In the genomic region with DNA sequence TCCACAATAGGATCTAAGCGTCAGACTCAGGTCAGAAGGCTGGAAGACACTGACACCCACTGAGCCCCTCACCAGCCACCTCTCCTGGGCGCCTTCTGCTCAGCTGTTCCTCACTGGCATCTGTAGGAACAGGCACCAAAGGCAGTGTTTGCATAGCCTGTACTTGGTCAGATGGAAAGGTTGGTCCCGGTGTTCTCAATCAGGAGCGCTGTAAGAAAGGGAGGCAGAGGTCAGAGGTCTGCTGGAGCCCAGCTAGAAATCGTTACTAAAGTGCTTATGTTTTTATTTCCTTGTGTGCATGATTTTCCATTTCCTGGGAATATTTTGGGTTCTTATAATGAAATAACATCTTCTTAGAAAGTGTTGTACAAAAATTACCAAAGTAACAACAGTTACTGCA, we compare ENCODE assay signal across 18 mouse cellular contexts. TPM values are rescaled to one million over a fixed set of nuclear protein-coding genes. Genes with fewer than 3 reads are reported as not detected.
DNase-seq lines count a peak whose midpoint lies in the region; ATAC-seq lines count a peak whose summit lies in the region.
"Had no signal": no experiment of that assay in that cellular context is flagged by ENCODE, and none has a peak within 500 bp of the region (broad histone marks: within the 10 kb centered on the region; RNA-seq: fewer than 3 reads in every experiment).

No protein-coding gene starts in this region.

- H3K27ac ChIP-seq in heart, embryonic 12.5 days (ENCODE audit: poor library complexity, severe bottlenecking) = no peak overlapping the region; the same call in 1 of the 2 replicates
- no peak overlapping the region for H3K27ac ChIP-seq in heart, embryonic 11.5 days (ENCODE audit: low read depth, low read length)
- H3K27ac ChIP-seq in kidney, embryonic 15.5 days = peak overlapping the region; percentile 7; the same call in 1 of the 2 replicates
- H3K27ac ChIP-seq in neural tube, embryonic 13.5 days (replicated peaks) = 0 out of 2 replicates have a peak overlapping the region, but pooled peaks have one; percentile 28
- H3K27ac ChIP-seq: liver, embryonic 14.5 days; stomach, embryonic 15.5 days had no signal

- H3K9ac ChIP-seq in heart, embryonic 12.5 days = peak overlapping the region; percentile 52
- no peak overlapping the region for H3K9ac ChIP-seq in heart, embryonic 11.5 days (ENCODE audit: low read depth, low read length)
- peak overlapping the region; percentile 24; the same call in 1 of the 2 replicates for H3K9ac ChIP-seq in kidney, embryonic 15.5 days
- no peak overlapping the region for H3K9ac ChIP-seq in neural tube, embryonic 13.5 days
- H3K9ac ChIP-seq: liver, embryonic 14.5 days; stomach, embryonic 15.5 days had no signal

- H3K9me3 ChIP-seq in heart, embryonic 12.5 days (replicated peaks) = no peaks in the 10 kb centered on the region
- no peaks in the 10 kb centered on the region for H3K9me3 ChIP-seq in heart, embryonic 11.5 days (replicated peaks; ENCODE audit: control insufficient read depth, low read length)
- no peaks in the 10 kb centered on the region for H3K9me3 ChIP-seq in kidney, embryonic 15.5 days (replicated peaks)
- no peaks in the 10 kb centered on the region for H3K9me3 ChIP-seq in neural tube, embryonic 13.5 days
- H3K9me3 ChIP-seq: embryonic facial prominence, embryonic 13.5 days; stomach, embryonic 15.5 days had no signal

- peak; percentile 7 for DNase-seq in cerebellum, adult 11-12 months
- no peak for DNase-seq in cerebellum, adult 9-10 months
- no peak for DNase-seq in kidney, adult 9 months
- no peak for DNase-seq in neural tube, embryonic 10.5 days (ENCODE audit: extremely low spot score, low spot score)
- DNase-seq: adrenal gland, adult 2 months; cerebellum, adult 8-10 months; gastrocnemius, postnatal 10 days; heart, adult 18-20 months; kidney, adult 8-10 months; midbrain, embryonic 14.5 days; retina, postnatal 1 day had no signal

- H3K36me3 ChIP-seq in heart, embryonic 12.5 days = peaks cover 43% of the 10 kb centered on the region
- H3K36me3 ChIP-seq in heart, embryonic 11.5 days (ENCODE audit: control insufficient read depth, insufficient read depth, low read length) = peaks cover 23% of the 10 kb centered on the region
- peaks cover 44% of the 10 kb centered on the region for H3K36me3 ChIP-seq in kidney, embryonic 15.5 days
- peaks cover 41% of the 10 kb centered on the region for H3K36me3 ChIP-seq in neural tube, embryonic 13.5 days

- H3K4me3 ChIP-seq in heart, embryonic 12.5 days = no peak overlapping the region
- no peak overlapping the region for H3K4me3 ChIP-seq in heart, embryonic 11.5 days (ENCODE audit: low read depth, low read length)
- H3K4me3 ChIP-seq in kidney, embryonic 15.5 days (replicated peaks) = no peak overlapping the region
- H3K4me3 ChIP-seq in neural tube, embryonic 13.5 days = no peak overlapping the region
- H3K4me3 ChIP-seq: embryonic facial prominence, embryonic 13.5 days; stomach, embryonic 15.5 days had no signal

- H3K27me3 ChIP-seq in heart, embryonic 12.5 days (replicated peaks) = no peaks in the 10 kb centered on the region
- H3K27me3 ChIP-seq in heart, embryonic 11.5 days (ENCODE audit: control insufficient read depth, insufficient read depth, low read length) = no peaks in the 10 kb centered on the region
- no peaks in the 10 kb centered on the region for H3K27me3 ChIP-seq in kidney, embryonic 15.5 days
- no peaks in the 10 kb centered on the region for H3K27me3 ChIP-seq in neural tube, embryonic 13.5 days
- H3K27me3 ChIP-seq: embryonic facial prominence, embryonic 13.5 days; stomach, embryonic 15.5 days had no signal

- no peak for ATAC-seq in heart, embryonic 12.5 days (ENCODE audit: insufficient number of reproducible peaks, low FRiP score)
- no peak for ATAC-seq in heart, embryonic 11.5 days (replicated peaks; ENCODE audit: insufficient number of reproducible peaks, low FRiP score, low TSS enrichment)
- ATAC-seq in kidney, embryonic 15.5 days (replicated peaks; ENCODE audit: low FRiP score) = no peak
- no peak for ATAC-seq in neural tube, embryonic 13.5 days (ENCODE audit: low read depth)

- WGBS in heart, embryonic 12.5 days = 62% methylated on average over 5 of the region's 5 CpGs
- 59% methylated on average over 5 of the region's 5 CpGs for WGBS in heart, embryonic 11.5 days (ENCODE audit: insufficient replicate concordance)
- WGBS in kidney, embryonic 15.5 days = 24% methylated on average over 5 of the region's 5 CpGs
- WGBS in neural tube, embryonic 13.5 days = 52% methylated on average over 5 of the region's 5 CpGs

- no peak overlapping the region for H3K4me2 ChIP-seq in heart, embryonic 12.5 days
- no peak overlapping the region for H3K4me2 ChIP-seq in heart, embryonic 11.5 days
- H3K4me2 ChIP-seq in kidney, embryonic 15.5 days = no peak overlapping the region
- no peak overlapping the region for H3K4me2 ChIP-seq in neural tube, embryonic 13.5 days
- H3K4me2 ChIP-seq: embryonic facial prominence, embryonic 13.5 days; stomach, embryonic 15.5 days had no signal

- H3K4me1 ChIP-seq in heart, embryonic 12.5 days (replicated peaks) = peaks cover 32% of the 10 kb centered on the region
- peaks cover 25% of the 10 kb centered on the region for H3K4me1 ChIP-seq in heart, embryonic 11.5 days (ENCODE audit: control insufficient read depth, insufficient read depth, low read length)
- peaks cover 36% of the 10 kb centered on the region for H3K4me1 ChIP-seq in kidney, embryonic 15.5 days
- peaks cover 46% of the 10 kb centered on the region for H3K4me1 ChIP-seq in neural tube, embryonic 13.5 days (replicated peaks)

RNA-seq across cellular contexts. Expression of gene A3galt2, which starts 13.3 kb away (rescaled TPM):
- polyA plus RNA-seq in heart, embryonic 12.5 days (2016; fragmentation: Nextera tagmentation; extraction: Ambion mirVana) = 0.09 TPM in 2 replicates
- 0.11 and 0.20 TPM in 2 replicates for polyA plus RNA-seq in heart, embryonic 11.5 days (2014; fragmentation: Nextera tagmentation; extraction: Ambion mirVana)
- 0.22 and 0.28 TPM in 2 replicates for polyA plus RNA-seq in kidney, embryonic 15.5 days (2015; fragmentation: Nextera tagmentation; extraction: Ambion mirVana)
- 0.46 and 0.70 TPM in 2 replicates for polyA plus RNA-seq in neural tube, embryonic 13.5 days (2015; fragmentation: Nextera tagmentation; extraction: Ambion mirVana)

Comparison
In these comparisons a context has a peak if more than half of its experiments do, and no peak if none do; other contexts are left out.
1. H3K9ac ChIP-seq: peak in heart, embryonic 12.5 days (single experiment) and kidney, embryonic 15.5 days (single experiment); none in heart, embryonic 11.5 days (single experiment) and neural tube, embryonic 13.5 days (single experiment).
2. H3K27ac ChIP-seq: peak in kidney, embryonic 15.5 days (single experiment) and neural tube, embryonic 13.5 days (single experiment); none in heart, embryonic 12.5 days (single experiment) and heart, embryonic 11.5 days (single experiment).